Mouse (Mus musculus) heart, postnatal 14 days (tissue): ENCODE data around the gene Eipr1. TPM values are rescaled to one million over a fixed set of nuclear protein-coding genes. Genes with fewer than 3 reads are reported as not detected.
A peak's percentile ranks its signal among the peaks of the same experiment; 100 is the strongest.
"Not testable (repeated sequence)": the region's sequence is repeated elsewhere in the genome, so short reads cannot be mapped to it uniquely, and the experiment has no call there.

Experiments used
- DNase-seq, 2 experiments: peaks; one replicate each; pipeline ENCODE4 v3.0.0; 2021 to 2022
- intact Hi-C: fragments of 180-260 bp; cut with DNase I; formaldehyde crosslinking; loops from one replicate; pipeline ENCODE4 v1.15.1; 2025
- long read RNA-seq, 2 experiments: library from polyadenylated mRNA; stranded (forward); transcript quantifications; one replicate each; pipeline ENCODE4 v2.0.0; 2021
- total RNA-seq, 2 experiments: library from RNA; stranded (reverse); gene quantifications; 2 replicates each; pipeline ENCODE4 v1.2.3; 2021

Eipr1 gene
- 10 to 100 TPM in 1 of 2 experiments, 1 to 10 TPM in 1; 8.8 to 12.0 TPM for total RNA-seq
- long read RNA-seq, experiment 1, full-length matches to known transcripts, result 24 of 28 reads
- long read RNA-seq, experiment 1, partial matches to known transcripts, result 2 of 28 reads
- long read RNA-seq, experiment 1, other reads (novel, unspliced or antisense), result 2 of 28 reads
- long read RNA-seq, experiment 2, full-length matches to known transcripts, result 21 of 23 reads
- long read RNA-seq, experiment 2, partial matches to known transcripts, result 1 of 23 reads
- long read RNA-seq, experiment 2, other reads (novel, unspliced or antisense), result 1 of 23 reads

DNA sequence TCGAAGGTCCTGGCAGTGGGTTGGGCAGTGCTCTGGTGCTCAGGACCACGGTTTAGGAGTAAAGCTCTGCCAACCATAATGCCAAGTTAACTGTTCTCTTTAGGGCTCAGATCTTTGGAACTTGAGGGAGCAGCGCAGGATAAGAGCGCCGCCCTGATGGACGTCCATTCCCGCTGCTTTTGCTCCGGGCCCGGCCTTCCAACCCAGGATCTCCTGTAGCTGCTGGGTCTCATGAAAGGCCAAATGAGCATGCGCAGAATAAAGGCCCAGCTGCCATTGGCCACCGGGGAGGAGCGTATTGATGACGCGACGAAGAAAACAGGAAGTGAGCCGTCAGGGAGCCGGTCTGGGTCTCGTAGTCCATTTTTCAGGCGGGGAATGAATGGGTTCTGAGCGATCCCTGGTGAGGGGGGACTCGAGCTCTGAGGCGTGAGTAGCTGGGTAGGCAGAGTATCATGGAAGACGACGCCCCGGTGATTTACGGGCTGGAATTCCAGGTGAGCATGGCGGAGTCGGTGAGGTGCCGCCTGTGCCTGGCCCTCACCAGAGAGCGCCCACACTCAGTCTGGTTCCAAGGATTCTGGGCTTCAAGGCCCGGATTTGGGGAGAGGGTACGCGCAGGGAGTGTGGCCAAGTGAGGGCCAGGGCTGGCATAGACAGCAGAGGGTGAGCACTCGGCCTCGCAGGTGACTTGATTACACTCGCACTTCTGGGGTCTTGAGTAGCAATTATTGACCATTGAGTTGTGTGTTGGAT lies at the start of gene Eipr1:
Gene Eipr1 (plus strand): TSS at position 296 of the 756 bp plus-strand sequence.
- intact Hi-C loops, result loop anchor here (5.0 kb wide), 1 partner anchor 99 kb away; no protein-coding TSS in a partner anchor
- peak; percentile 83 to 88 for DNase-seq

DNA sequence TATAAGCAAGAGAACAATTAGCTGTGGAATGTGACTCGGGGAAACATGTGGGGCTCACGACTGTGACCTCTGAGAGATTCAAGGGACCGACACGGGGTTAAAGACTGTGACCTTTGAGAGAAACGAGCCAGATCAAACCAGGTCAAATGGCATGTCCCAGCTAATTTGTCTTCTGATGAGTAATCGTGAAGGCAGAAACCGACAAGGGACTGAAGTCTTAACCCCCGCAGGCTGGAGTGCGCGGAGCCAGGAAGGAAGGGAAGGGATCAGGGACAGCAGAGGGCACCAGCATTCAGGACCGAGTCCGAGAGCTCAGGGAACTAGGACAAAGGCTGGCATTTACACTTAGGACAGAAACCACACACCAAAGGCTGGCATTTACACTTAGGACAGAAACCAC lies 47.2 kb upstream of the Eipr1 start:
- intact Hi-C loops, result loop anchor here (5.0 kb wide), 1 partner anchor 128 kb away; no protein-coding TSS in a partner anchor
- DNase-seq, result no peak

DNA sequence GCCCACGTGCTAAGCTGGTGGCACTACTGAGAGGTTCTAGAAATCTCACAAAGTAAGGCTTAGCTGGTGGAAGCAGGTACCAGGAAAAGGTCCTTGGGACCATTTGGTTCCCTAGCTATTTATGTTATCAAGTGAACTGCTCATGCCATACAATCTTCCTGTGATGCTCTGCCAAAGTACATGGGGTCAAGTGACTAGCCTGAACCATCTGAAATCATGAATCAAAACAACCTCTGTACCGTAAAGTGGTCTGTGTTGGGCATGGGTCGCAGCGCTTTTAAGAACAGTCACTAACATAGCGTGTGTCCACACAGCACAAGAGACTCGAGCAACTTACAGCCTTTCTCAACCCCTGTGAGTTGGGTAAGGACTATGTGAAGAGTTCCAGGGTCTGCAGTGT lies 46.4 kb upstream of the Eipr1 start:
- intact Hi-C loops, result no loop called here
- DNase-seq, result no peak

DNA sequence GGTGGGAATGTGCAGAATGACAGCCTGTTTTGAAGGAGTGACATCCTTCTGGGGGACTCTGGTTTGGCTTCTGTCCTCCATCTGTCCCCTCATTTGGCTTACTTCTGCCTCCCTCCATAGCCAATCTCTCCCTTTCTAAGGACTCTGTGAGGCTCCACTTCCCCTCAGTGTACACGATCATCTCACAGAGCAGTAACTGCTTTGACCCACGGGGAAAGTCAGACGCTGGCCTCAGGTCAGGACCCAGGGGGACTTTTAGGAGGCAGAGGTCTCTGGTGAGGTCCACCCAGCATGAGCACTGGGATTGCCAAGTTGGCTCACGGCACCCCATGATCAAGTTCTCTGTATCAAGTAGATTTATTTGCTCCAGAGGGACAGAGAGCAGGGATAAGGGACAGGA lies 43.4 kb upstream of the Eipr1 start:
- intact Hi-C loops, result no loop called here
- no peak for DNase-seq

DNA sequence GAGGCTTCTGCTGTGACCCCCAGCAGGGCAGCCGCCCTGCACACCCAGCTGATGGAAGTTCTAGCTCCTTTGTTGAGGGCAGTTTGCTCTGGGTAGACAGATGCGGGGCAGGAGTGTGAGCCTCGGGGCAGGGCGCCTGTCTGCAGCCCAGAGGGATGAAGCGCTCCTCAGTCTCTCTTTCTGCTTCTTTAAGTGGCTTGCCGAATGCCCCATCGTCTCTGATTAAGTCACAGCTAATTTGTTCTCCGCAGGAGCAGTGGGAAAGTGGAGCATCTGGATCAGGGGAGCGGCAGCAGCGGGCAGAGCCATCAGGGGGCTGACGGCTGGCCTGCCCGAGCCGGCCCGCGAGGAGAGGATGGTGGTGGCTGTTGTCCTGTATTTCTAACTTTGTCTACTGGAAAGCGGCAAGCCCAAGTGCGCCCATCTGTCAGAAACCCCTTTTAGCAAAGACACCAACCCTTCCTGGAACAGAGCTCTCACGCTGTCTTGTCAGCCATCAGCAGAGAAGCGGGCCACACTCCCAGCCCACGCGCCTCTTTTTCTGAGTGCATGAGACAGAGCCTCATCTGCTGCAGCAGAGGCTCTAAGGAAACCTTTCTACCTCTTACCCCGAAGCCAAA lies 40.9 kb upstream of the Eipr1 start:
- no peak for DNase-seq
- intact Hi-C loops, result no loop called here

DNA sequence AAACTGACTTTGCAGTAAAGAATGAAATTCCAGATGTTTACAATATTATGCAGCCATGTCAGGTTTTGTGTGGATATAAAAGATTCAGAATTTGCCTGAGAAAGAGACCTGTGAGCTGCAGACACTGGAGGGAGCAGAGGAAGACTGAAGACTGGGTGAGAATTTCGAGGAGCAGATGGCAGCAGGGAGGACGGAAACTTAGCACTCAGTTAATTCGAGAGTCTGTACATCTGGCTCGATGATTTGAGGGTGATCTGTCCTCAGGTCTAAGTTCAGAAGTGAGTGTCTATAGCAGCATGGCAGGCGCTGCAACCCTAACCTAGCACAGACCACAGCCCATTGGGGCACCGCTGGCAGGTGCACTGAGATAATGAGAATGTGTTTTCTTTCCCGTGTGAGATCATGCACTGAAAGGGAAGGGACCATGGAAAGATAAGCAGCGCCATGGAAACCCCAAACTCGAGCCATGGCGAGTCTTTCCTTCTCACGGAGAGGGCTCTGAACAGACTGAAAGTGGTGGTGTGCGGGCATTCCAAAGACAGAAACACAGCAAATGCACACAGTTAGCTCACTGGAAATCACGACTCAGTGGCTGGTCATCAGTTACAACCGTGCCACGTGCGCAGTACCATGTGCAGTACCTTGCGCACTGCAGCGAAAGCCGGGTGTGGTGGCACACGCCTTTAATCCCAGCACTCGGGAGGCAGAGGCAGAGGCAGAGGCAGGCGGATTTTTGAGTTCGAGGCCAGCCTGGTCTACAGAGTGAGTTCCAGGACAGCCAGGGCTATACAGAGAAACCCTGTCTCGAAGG lies 36.6 kb upstream of the Eipr1 start:
- DNase-seq, result no peak
- intact Hi-C loops, result no loop called here

DNA sequence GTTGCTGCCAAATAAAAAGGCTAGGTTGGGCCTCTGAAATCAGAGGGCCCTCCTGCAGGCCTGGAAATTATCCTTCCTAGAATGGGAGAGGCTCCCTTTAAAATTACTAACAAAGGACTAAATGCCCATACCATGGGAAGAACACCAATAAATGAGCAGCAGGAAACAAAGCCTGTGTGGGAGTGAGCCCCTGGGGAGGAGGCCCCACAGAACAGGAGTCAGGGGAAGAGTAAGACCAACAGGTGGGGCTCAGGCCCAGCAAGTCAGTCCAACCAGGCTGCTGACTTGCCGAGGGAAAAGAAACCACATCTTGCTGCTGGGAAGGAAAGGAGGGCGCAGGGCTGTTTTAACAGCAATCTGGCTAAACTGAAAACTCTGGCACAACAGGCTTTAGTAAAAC lies 34.5 kb upstream of the Eipr1 start:
- DNase-seq, result no peak
- intact Hi-C loops, result no loop called here

DNA sequence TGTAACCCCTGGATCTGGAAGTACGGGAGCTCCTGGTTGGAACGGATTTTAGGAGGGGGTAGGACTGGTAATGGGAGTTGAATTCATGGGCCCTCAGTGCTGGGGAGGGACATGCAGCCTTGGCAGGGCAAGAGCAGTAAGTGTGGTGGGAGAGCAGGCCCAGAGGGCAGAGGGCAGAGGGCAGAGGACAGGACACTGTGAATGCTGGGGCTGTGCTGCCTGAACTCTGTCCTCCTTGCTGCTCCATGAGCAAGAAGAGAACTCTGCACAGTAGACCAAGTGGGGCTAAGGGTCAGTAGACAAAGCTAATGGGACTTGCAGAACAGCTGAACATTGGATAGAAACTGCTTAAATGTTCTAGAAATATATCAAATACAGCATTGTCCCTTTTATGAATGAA lies 33.5 kb upstream of the Eipr1 start:
- intact Hi-C loops, result no loop called here
- no peak for DNase-seq

DNA sequence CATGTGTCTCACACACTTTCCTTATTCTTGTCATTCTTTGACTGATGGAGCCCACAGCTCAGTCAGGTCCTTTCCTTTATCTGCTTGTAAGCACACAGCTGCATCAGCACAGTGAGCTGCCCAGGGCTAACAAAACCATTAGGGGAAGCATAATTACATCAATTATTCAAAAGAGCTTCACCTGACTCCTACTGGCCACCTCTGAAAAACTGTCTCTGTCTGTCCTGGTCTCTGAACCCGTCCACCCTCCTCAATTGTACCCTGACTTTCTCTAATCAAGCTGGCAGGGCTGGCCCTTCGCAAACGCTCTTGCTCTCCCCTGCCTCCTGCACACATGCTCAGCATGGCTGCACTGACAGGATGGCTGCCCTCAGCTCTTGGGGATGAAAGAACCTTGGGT lies 27.2 kb upstream of the Eipr1 start:
- intact Hi-C loops, result no loop called here
- DNase-seq, result no peak

DNA sequence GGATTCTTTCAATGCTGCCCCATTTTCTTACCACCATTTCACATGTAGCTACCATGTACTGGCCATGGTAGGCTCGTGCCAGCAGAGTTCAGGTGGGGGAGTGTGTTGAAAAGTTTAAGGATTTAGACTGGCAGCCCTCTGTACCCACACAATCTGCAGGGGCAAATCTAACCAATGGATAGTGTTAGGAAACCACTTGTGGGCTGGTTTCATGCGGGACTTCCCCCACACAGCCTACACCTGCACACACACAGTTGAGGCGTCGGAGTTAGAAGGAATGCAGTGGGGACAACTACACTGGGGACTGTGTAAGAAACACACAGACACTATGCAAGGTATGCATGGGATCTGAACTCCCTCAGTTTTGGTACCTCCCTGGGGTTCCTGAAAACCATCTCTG lies 25.4 kb upstream of the Eipr1 start:
- intact Hi-C loops, result no loop called here
- DNase-seq, result no peak

DNA sequence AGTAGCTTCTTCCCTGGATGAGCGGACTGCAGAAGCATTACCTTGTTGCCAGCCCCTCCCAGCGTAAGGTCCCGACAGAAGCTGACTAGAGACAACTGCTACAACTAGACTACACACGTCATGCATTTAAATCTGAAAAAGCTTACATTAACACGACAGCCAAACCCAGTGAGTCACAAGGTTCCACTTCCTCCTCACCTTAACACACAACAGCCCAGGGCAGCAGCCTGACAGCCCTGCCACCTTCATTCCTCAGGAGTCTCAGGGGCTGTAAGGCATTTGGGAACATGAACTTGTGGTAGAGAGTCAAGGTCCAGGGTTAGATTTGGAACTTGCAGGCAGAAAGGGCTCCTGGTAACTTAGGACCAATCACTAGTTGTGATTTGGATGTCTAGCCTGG lies 24.5 kb upstream of the Eipr1 start:
- intact Hi-C loops, result no loop called here
- no peak for DNase-seq

DNA sequence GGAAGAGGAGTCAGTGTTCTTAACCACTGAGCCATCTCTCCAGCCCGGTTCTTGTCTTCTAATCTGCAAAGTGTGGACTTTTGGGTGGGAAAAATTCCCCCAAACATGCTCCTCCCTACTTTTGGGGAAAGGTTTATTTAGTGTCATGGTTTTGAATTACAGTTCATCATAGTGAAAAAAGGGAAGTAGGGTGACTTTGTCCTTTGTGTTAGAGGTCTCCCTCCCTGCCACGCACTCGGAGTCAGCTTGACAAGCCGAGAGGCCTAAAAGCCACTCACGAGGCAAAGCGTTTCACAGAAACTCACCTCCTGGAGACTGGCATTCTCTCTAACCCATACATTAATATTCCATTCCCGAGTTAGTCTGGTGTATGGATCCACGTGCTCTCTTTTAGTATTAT lies 19.0 kb upstream of the Eipr1 start:
- intact Hi-C loops, result no loop called here
- no peak for DNase-seq

DNA sequence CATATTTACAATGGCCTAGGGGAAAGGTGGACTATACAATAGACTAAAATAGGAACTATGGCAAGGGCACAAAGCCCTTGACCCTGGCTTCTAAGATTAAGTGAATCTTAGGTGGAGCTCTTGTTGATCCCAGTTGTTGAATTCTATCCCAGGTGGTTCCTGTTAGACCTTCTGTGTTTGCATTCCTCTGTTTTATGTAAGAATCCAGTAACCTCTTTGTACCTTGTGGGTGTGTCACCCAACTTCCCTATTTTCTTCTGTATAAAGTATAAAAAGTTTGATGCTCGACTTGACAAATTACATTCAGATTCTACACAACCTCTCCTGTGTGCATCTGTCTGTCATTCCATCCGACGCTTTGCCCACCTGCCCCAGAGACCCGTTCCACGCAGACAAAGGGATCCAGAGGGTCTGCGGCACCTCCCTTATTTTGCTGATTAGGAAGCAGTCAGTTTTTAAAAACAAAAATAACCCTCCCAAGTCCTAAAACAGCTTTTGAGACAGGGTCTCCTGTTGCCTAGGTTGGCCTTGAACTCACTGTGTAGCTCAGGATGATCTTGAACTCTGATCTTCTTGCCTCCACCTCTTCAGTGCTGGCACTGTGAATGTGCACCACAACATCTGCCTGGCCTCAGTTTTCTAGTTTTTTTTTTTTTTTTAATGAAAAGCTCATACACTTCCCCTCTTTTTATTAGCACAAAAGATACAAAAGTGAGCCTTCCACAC lies 17.9 kb upstream of the Eipr1 start:
- DNase-seq, intact Hi-C loops: not testable (repeated sequence)

DNA sequence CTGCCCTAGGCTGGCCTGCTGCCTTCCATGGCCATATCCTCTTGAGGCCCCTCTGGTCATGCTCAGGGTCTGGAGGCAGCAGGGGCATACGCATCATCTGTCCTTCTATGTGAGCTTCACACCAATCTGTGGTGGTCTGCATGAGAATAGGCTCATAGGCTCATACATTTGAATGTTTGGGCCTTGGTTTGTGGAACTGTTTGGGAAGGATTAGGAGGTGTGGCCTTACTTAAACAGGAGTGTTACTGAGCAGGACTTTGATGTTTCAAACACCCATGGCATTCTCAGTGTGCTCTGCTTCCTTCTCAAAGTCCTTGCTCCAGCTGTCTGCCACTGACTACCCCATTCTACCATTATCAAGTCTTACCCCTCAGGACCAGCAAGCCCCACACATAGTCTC lies 17.3 kb upstream of the Eipr1 start:
- intact Hi-C loops, result no loop called here
- DNase-seq, result no peak

DNA sequence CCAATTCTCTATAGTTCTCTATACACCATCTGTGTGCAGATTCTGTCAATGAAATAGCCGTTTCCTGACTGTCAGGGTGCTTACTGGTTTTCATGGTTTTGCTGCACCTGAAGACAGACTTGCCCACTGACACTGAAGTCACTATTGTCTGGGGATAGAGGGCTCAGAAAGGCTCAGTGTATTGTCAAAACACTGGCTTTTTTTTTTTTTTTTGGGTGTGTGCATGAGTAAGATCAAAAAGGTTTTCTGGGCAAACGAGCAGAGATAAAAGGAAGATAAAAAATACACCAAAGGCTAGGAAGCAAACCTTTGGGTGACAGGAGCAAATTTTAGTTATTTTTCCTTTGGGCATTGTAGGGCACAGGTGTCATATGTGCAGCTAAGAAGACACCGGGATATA lies 16.3 kb upstream of the Eipr1 start:
- intact Hi-C loops, result no loop called here

DNA sequence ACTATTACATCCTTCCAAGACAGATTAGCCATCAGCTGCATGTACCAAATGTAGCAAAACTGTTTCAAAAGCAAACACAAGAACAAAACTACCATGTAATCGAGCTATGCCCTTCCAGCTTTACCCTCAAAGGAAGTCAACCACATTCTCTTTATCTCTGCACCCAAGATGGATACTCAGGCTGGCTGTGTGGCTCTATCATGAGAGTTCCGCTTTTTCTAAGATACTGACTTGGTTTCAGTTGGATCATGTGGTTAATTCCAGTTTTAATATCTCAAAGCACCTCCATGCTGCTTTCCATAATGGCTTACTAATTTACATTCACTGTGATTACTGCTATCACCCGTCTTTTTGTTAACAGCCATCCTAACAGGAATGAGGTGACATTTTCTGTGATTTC lies 8.3 kb upstream of the Eipr1 start:
- intact Hi-C loops, result no loop called here
- DNase-seq, result no peak

More for the DNA sequence above, 16.3 kb upstream of the Eipr1 start:
- DNase-seq, result no peak

DNA sequence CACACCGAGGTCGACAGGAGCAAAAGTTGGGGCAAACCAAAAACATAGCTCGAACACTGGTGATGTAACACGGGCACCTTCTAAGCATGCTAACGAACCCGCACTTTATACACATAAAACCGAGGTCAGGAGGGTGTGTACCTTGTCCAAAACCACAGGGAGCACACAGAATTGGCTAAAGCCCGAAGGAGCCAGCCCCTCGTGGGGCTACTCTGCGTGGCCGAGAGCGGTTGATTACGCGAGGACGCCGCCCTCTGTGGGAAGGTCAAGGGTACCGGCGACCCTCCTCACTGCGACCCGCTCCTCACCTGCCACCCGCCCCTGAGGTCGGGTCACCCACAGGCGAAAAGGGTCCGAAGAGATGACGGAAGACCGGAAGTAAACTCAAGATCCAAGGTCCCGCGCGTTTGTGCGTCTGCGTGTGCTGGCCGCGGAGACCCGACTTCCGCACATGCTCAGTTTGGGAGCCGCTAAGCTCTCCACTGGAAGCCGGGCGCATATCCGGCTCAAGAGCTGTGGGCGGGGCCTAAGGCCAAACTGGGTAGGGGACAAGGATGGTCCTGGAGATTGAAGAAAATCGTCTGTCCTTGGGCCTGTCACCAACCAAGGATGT lies 1.5 kb upstream of the Eipr1 start, which contains the start of gene Trappc12:
Gene Trappc12 (minus strand): TSS at position 452 of the 613 bp plus-strand sequence.
- intact Hi-C loops, result loop anchor here (5.0 kb wide), 1 partner anchor 98 kb away; no protein-coding TSS in a partner anchor
- DNase-seq, result peak; percentile 86 to 91

DNA sequence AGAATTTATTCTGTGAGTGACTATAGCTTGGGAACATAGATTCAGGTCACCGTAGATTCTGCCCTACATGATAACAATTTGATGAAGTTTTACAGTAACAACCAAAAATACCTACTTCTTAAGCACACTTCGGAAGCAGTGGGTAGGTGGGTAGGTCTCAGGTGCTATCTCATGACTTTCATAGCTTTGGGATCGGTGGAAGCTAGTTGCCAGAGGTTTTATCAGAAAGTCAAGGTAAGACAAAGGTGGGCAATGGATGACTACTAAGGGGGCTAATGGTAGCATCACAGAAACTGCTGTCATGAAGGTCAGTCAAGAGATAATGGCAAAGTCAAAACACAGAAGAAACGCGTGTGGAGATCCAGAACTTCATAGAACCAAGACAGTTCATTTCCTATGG lies 727 bp upstream of the Eipr1 start:
- no peak for DNase-seq
- intact Hi-C loops, result loop anchor here (5.0 kb wide), 1 partner anchor 99 kb away; no protein-coding TSS in a partner anchor

DNA sequence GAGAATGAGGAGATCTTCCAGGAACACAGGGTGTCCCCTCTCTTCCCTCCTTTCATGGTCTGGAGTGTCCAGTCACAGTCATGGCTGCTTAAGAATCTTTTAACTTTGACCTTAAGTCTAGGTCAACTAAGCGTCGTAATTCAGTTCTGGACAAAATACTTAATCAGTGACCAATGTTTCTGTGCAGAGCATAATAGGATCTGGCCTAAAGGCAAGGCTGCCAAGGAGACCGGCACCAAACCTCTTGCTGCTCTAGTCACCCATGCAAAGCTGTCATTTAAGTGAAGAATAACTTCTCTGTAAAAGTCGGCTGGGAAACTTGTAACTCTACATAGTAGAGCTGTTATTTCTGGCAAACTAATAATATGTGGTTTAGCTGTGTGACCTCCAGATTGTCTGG lies 4.4 kb downstream of the Eipr1 start:
- intact Hi-C loops, result no loop called here
- no peak for DNase-seq
